ENCODE assay signal across 8 mouse cellular contexts in the genomic region with DNA sequence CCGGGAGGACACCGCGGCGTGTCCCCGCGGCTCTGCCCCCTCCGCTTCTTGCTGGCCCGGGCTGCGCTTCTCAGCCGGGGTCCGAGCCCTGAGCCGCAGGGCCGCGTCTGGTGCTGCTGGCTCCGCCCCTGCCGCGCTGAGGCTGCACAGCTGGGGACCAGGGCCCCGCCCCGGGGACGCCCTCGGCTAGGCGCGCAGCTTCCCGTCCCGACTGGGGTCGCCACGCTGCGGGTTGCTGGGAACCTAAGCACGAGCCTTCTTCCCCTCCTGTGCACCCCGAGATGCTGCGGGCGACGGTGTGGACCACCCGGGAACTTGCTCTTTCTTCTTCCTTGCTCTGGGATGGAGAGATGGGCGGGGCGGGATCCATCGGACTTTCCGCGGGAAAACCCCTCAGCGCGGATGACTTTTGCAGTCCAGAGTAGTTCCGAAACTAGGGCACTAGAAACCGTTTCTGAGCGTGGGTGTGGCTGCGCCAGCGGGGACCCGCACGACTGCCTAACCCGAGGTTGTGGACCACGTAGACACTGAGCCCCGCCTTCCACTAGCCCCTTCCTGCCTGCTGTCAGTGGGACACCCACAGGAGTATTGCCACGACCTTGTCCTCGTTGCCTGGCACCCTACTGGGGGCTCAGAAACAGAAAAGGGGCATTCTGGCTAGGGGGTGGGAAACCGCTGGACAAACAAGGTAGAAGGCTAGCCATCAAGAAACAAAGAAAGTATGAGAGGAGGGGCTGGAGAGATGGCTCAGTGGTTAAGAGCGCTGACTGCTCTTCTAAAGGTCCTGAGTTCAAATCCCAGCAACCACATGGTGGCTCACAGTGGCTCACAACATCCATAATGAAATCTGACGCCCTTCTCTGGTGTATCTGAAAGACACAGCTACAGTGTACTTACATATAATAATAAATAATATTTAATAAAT. TPM values are rescaled to one million over a fixed set of nuclear protein-coding genes. Genes with fewer than 3 reads are reported as not detected.
DNase-seq lines count a peak whose midpoint lies in the region; ATAC-seq and TF ChIP-seq lines count a peak whose summit lies in the region.

A gene (minus strand): TSS at position 148 of the 925 bp plus-strand sequence.

- no peak for TF ChIP-seq EP300 in lung, postnatal 0 days (IDR thresholded peaks at IDR 0.05)

- TF ChIP-seq CTCF in lung, postnatal 0 days (IDR thresholded peaks at IDR 0.05) = no peak

- no peaks in the 10 kb centered on the region for H3K9me3 ChIP-seq in lung, postnatal 0 days (ENCODE audit: low read length)

- peak; percentile 84 for ATAC-seq in lung, postnatal 0 days

- H3K4me1 ChIP-seq in lung, postnatal 0 days (ENCODE audit: insufficient read depth, low read depth, low read length) = 0 out of 2 replicates have a peak, but pooled peaks cover 2% of the 10 kb centered on the region

- peak within 1 kb of the TSS; percentile 58 for H3K4me3 ChIP-seq in lung, postnatal 0 days (ENCODE audit: low read depth, low read length)

- peak within 1 kb of the TSS; percentile 20 for H3K9ac ChIP-seq in lung, postnatal 0 days (replicated peaks; ENCODE audit: low read depth)

- DNase-seq in B cell, adult 2 months = peak; percentile 89 to 90
- DNase-seq in adrenal gland, adult (ENCODE audit: inconsistent age in 2 of 2, low spot score in 1 of 2) = peak; percentile 78 to 88
- DNase-seq in embryo, embryonic 10.5 days (ENCODE audit: low spot score) = peak; percentile 80
- peak; percentile 78 to 85 for DNase-seq in heart, adult 18-20 months
- DNase-seq in kidney, adult 18-20 months = peak; percentile 66
- DNase-seq in lung, postnatal 0 days (ENCODE audit: low spot score) = peak; percentile 56
- peak; percentile 43 for DNase-seq in ovary, adult 18-20 months (ENCODE audit: low spot score)
- peak; percentile 67 for DNase-seq in urinary bladder, postnatal 14 days (ENCODE audit: low spot score)

- 4% methylated on average over 56 of the region's 56 CpGs for WGBS in lung, postnatal 0 days

- H3K36me3 ChIP-seq in lung, postnatal 0 days (ENCODE audit: insufficient read depth, low read length) = no peaks in the 10 kb centered on the region

- no peak within 1 kb of the TSS for H3K27ac ChIP-seq in lung, postnatal 0 days (ENCODE audit: low read length)

- H3K27me3 ChIP-seq in lung, postnatal 0 days (replicated peaks; ENCODE audit: insufficient read depth, low read length) = no peaks in the 10 kb centered on the region

- peak within 1 kb of the TSS; percentile 89 for H3K4me2 ChIP-seq in lung, postnatal 0 days (replicated peaks; ENCODE audit: low read depth, low read length)

RNA-seq across cellular contexts. Expression of the gene that starts here (rescaled TPM):
- 1 to 10 TPM; 2.2 to 2.4 TPM for total RNA-seq in heart, adult 18-20 months (2021)
- 8.9 and 12.0 TPM in 2 replicates for polyA plus RNA-seq in lung, postnatal 0 days (2015; fragmentation: Nextera tagmentation; extraction: Ambion mirVana)
